Mouse (Mus musculus): Measurements from ENCODE around the gene Tor4a.

DNA sequence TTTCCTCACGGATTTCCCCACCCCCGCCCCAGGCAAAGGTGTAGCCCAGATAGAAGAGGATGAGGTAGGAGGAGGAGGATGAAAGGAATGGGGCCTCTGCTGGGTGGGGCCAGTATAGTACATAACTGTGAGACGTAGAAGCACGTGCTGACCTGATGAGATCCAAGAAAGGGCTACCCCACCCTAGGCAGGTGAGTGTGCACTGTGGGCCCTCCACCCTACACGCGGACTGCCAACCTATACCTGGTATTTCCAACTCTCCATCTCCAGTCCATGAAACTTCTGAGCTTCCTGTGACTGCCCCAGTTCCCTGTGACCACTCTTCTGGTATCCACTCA, 44.7 kb upstream of the Tor4a start:
- no peak for TF ChIP-seq CTCF (IDR thresholded peaks at IDR 0.05; ENCODE audit: borderline replicate concordance, control insufficient read depth, extremely low read depth, insufficient read depth, low read length, poor library complexity)
- no peak for TF ChIP-seq POLR2A (IDR thresholded peaks at IDR 0.05; ENCODE audit: control insufficient read depth, extremely low read depth, insufficient read depth, low read length, poor library complexity)
